Mouse (Mus musculus) adrenal gland, postnatal 4 days (tissue): ENCODE measurements around the gene Hopx. TPM values are rescaled to one million over a fixed set of nuclear protein-coding genes. Genes with fewer than 3 reads are reported as not detected.
A peak's percentile ranks its signal among the peaks of the same experiment; 100 is the strongest.
"Not testable (repeated sequence)": the region's sequence is repeated elsewhere in the genome, so short reads cannot be mapped to it uniquely, and the experiment has no call there.

ENCODE experiments used
- DNase-seq, 2 experiments: peaks; one replicate each; pipeline ENCODE4 v3.0.0; 2021 to 2022; ENCODE audit warnings: low spot score in 2 of 2, mixed read lengths in 2 of 2
- total RNA-seq, 2 experiments: library from RNA; stranded (reverse); gene quantifications; 2 replicates each; pipeline ENCODE4 v1.2.3; 2021

The Hopx gene
- total RNA-seq, 2 experiments from 2014 or later, result 4.8 to 7.2 TPM

- no peak for DNase-seq
Observed at GRCm38 (mm10) chr5:77102522-77103365, 12.2 kb downstream of the Hopx start.

- no peak for DNase-seq
Observed at GRCm38 (mm10) chr5:77100691-77101090, 14.2 kb downstream of the Hopx start.

GRCm38 (mm10) chr5:77099997-77100380 lies 14.9 kb downstream of the Hopx start:
- DNase-seq, result no peak

- no peak for DNase-seq
Observed at GRCm38 (mm10) chr5:77099317-77099996, 15.5 kb downstream of the Hopx start.

- no peak for DNase-seq
Observed at GRCm38 (mm10) chr5:77098874-77099273, 16.0 kb downstream of the Hopx start.

- no peak for DNase-seq
Observed at GRCm38 (mm10) chr5:77097686-77098085, 17.2 kb downstream of the Hopx start.

GRCm38 (mm10) chr5:77096194-77096593 lies 18.7 kb downstream of the Hopx start:
- DNase-seq, result not testable (repeated sequence)

- DNase-seq, result peak; percentile 23 to 44
Observed at GRCm38 (mm10) chr5:77094510-77095491, 20.1 kb downstream of the Hopx start.

GRCm38 (mm10) chr5:77093961-77094360 lies 21.0 kb downstream of the Hopx start:
- DNase-seq, result no peak

GRCm38 (mm10) chr5:77092531-77092930 lies 22.4 kb downstream of the Hopx start:
- DNase-seq, result no peak

- DNase-seq, result no peak
Observed at GRCm38 (mm10) chr5:77091923-77092322, 23.0 kb downstream of the Hopx start.

- DNase-seq, result no peak
Observed at GRCm38 (mm10) chr5:77090521-77091096, 24.3 kb downstream of the Hopx start.

GRCm38 (mm10) chr5:77089901-77090300 lies 25.0 kb downstream of the Hopx start:
- no peak for DNase-seq

GRCm38 (mm10) chr5:77089294-77089693 lies 25.6 kb downstream of the Hopx start:
- DNase-seq, result peak in 1 of 2 experiments; percentile 17

GRCm38 (mm10) chr5:77087122-77087521 lies 27.8 kb downstream of the Hopx start:
- no peak for DNase-seq

- DNase-seq, result no peak
Observed at GRCm38 (mm10) chr5:77086541-77086940, 28.4 kb downstream of the Hopx start.

- no peak for DNase-seq
Observed at GRCm38 (mm10) chr5:77085753-77086450, 29.0 kb downstream of the Hopx start.

GRCm38 (mm10) chr5:77084418-77084817 lies 30.5 kb downstream of the Hopx start:
- DNase-seq, result no peak

- no peak for DNase-seq
Observed at GRCm38 (mm10) chr5:77082735-77083134, 32.2 kb downstream of the Hopx start.

- DNase-seq, result no peak
Observed at GRCm38 (mm10) chr5:77080761-77081160, 34.2 kb downstream of the Hopx start.
